Mouse (Mus musculus): ENCODE measurements around the gene Tbcel.

Gene Tbcel

DNA sequence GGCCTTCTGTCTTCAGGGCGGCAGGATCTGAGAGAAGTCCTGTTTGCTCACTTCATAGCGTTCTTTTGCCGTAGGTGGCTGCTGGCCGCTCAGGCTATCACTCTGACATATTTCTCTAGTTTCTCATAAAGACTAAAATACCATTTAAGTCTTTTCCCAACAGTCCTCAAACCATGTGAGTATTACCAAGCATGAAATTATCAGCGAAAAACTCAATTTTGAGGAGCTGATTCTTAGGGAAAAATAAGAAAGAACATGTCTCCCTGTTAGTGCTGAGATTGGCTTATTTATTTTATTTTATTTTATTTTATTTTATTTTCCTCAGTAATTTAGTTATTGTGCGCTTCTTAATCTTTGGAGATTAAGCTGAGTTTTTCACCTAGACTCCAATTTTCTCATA, at the start of gene Tbcel:
Gene Tbcel (minus strand): TSS at position 101 of the 400 bp plus-strand sequence.
- no peak for DNase-seq

DNA sequence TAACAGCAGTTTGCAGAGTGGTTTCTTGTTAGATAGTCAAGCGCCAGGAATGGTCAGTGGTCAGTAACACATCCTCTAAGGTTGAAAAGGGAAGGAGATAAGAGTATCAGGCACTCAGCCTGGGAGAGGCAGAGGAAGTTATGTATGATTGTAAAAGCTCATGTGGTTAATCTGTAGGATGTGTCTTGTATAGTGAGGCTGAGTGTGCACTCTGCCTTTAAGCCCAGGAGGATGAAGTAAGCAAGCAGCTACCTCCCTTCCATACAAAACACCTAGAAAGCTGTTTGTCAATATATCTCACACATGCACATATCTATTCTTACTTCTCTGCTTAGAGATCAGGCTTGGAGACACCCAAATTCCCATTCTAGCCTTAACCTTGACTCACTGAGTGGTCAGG, 47.6 kb upstream of the Tbcel start:
- DNase-seq, result no peak

DNA sequence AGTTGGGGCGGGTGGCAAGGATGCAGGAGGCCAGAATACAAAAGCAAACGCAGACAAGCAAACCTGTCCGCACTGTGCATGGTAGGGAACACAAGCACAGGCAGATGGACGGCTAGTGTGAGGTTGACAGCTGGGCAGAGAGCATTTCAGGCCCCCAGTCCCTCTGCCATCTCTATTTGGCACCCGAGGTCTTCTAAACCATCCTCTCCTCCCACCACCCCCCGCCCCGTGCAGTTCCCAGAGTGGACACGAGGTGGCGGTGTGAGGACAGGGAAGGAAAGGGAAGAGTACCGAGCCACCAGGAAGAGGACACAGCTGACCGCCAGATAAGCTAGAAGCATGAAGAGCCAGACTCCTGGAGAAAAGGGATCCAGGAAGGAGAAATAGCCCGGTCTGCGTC, 42.5 kb upstream of the Tbcel start:
- peak; percentile 47 to 51 for DNase-seq

DNA sequence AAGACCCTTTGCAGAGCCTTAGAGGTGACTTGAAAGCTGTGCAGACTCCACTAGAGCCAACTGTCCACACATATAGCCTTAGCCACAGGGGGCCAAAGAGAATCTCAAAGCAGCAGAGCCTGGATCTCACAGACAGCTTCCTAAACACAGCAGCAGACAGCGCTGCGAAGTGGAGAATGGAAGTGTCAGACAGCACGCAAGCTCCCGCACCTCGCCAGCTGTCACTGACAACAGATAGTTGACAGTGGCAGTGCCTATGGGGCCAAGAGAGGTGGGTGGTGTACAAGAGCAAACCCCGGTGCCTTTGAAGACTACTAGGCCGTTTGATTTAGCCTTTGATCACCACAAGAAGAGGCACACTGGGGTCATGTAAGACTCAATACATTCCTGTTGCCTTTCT, 41.4 kb upstream of the Tbcel start:
- DNase-seq, result no peak

DNA sequence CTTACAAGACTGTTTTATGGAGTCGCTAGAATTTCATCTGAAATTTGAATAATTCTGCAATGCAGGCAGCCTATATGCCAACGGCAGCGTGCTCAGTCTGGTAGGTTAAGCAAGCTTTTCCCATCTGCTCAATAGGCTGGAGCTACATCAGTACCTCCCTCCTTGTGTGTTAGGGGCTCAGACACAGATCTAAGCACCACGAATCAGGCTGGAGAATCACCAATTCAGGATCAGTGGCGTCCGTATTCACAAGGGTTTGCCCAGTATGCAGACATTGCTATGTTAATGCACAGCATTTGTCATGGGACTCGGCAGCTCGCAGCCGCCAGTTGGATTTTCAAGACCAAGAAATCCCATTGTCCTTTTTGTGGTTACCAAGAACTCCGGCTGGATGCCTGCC, 36.9 kb upstream of the Tbcel start:
- DNase-seq, result no peak

DNA sequence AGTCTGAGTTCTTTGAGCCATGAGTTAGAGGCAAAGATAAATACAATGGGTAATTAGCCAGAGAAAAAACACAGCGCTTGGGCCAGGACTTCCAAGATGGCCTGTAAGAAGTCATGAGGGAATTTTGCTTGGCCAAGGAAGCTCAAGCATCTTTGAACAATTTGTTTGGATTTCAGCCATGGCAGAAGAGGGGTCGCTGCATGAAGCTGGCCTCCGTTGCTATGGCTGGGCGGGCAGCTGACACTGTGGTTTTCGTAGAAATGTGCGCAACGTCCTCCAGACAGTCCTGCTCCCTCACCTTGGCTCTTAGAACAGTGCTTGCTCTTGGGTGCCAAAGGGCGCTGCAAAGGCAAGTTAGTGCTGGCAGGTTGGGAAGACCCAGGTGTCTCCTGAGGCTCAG, 25.9 kb upstream of the Tbcel start:
- no peak for DNase-seq

DNA sequence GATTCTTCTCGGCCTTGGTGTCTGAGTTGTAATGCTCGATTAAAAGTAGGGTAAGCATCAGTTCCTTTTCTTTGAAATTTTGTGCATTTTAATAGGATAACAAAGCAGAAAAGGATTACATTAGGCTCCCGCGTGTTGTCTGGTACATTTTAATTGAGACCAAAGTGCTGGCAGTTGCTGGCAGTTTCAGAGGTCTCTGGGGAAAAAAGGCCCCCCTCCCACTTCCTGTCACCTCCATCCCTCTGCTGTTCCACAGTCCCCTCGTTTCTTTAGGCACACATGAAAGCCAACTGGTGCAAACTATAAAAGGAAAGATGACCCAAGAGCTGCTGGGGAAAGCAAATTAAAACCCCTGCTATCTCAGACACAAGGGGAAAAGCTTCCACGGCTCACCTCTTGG, 25.4 kb upstream of the Tbcel start:
- no peak for DNase-seq

DNA sequence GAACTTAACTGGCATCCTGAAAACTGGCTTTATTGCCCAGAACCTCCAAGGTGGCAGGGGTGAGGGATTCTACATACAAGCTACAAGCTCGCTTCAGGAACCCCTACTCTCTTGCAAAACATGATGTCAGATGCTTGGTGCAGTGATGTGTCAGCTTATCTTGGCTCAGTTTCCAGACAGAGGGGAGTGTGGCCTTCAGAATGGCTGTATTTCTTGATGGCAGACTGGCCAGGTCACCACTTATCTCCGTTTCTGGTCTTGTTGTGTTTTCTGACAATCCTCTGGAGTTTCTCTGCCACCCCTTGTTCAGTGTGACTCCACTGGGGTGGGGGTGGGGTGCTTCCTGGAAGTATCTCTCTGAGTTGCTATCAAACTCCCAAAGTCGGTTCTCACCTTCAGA, 24.3 kb upstream of the Tbcel start:
- DNase-seq, result no peak

DNA sequence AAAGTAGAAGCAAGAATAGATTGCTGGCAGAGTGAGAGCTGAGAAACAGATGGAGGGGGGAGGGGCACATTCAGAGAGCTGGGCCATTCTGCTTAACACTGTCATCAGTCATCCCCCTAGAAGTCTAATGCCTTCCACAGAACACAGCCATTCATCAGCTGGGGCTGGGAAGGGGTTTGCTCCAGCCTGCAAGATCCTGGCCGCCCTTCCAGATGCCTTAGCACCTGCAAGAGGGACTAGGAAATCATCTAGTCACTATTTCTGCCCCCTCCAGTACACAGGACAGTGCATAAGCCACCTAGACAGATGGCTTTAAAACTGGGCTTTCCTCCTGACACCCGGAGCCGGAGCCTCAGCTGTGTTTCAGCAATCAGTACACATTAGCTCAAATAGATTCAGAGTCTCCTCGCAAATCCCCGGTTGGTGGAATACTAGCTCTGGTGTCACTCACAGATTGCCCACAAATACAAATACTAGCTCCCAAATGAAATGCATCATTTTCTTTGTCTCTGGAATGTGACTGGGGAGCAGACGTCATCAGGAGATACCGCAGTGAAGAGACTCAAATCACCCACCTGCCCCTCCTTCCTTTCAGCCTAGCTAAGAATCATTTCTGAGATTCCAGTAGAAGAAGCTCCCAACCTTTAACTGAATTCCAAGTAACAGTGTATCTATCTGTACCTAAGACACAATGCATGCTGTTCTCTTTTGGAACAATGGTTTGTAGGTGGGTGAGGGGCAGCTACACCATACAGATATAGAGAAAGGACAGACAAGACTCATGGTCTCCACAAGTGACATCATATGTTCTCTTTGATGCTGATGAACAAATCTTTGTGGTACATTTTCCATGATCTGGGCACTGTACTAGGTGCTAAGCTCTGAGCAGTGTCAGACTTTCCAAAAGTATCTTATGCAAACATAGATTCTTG, 22.9 kb upstream of the Tbcel start:
- DNase-seq, result no peak

DNA sequence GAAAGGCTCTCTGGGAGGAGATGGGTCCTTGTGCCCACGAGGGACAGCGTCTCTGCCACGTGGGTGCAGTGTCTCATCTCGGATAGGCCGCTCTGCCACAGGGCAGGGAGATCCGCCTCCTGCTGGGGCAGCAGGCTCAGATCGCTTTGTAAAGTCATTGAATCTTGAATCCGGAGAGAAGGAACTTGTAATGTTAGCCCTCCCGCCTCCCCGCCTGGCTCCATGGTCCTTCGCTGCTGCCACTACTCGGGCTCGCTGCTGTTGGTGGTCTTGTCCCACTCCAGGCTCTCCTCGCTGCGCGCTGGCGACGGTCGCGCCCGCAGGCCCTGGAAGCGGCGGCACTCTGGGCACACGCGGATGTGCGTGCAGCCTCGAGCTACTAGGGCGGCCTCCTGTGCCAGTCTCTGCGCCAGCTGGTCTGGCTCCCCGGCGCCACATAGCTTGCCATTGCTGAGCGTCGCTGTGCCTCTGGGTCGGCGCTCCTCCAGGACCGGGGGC, 13.0 kb upstream of the Tbcel start:
- DNase-seq, result no peak

DNA sequence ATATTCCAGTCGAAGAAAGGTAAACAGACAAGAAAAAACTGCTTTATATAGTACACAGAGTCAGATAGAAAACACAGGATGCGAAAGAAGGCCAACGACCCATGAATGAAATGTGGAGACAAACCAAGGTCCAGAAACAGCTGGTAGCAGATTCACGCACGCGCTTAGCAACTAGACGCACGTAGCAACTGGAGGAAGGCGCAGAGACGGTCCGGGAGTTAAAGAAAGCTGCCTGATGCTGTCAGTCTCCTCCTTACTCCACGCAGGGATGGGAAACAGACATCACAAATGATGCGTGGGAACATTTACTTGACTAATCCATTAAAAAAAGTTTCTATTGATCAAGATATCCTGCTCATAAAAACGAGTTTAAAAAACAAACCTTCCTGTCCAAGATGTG, 10.6 kb upstream of the Tbcel start:
- no peak for DNase-seq

DNA sequence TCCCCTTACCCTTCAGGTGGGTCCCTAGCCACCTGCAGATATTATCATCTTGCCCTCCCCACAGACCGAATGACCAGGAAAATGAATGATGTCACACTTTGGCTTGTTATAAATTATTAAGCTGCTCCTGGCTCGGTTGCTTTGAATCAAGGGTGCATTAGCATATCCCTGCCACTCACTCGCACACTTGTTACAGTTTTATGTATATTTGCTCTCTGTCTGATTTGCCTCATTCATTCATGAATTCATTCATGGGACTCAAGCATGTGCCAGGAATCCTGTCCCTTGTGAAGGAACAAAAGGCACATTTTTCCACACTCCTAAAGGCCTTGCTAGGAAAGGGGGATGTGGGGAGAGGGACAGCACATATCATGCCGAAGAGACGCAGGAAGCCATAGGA, 5.5 kb upstream of the Tbcel start:
- DNase-seq, result no peak

DNA sequence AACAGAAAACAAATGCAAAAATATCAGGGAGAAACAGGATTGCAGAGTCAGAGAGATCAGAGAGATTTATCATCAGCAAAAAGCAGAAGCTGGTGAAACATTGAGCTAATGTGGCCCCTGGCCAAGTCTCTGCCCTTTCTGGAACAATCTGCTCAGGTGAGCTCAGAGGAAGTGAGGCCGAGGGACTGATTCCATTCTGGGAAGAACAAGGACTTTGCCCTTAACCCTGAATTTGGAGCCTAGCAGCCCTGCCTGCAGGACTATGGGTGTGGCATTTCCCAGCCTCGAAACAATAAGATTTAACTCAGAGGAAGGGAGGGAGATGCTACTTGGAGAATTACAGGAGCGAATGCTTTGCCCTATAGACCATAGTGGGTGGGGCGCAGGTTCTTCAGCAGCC, 4.7 kb upstream of the Tbcel start:
- DNase-seq, result no peak

DNA sequence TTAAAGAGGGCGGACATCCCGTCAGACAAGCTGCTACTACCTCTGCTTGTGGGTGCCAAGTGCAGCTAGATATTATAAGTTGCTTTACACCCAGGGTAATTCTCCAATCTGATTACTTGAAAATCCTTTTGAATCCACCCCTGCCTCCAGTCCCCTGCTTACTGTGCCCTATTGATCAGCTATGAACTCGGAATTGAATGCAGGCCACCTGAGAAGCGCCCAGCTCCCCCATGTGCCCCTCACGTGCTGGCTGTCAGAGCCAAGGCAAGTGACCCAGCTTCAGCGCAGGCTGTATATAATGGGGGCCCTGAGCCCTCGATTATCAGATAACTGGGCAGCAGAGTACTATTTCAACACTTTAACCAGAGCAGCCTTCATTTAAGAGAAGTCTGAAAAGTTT, 626 bp upstream of the Tbcel start:
- DNase-seq, result no peak

DNA sequence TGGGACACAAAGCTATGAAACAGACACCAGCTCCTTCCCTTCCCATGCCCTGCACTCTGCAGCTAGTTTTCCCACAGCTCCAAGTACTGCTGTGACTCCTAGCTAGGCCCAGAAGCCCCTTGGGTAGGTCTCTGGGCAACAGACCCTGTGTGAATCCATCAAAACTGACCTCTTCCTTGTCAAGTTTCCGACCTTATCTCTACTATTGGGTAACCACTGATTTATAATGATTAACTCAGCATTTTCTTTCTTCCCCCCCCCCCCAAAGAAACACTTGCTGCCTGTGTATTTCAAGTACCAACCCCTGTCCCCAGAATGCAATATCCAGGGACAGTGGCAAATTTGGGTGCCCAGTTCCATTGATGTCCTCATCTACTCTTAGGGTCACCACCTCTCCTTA, 587 bp downstream of the Tbcel start:
- DNase-seq, result no peak

DNA sequence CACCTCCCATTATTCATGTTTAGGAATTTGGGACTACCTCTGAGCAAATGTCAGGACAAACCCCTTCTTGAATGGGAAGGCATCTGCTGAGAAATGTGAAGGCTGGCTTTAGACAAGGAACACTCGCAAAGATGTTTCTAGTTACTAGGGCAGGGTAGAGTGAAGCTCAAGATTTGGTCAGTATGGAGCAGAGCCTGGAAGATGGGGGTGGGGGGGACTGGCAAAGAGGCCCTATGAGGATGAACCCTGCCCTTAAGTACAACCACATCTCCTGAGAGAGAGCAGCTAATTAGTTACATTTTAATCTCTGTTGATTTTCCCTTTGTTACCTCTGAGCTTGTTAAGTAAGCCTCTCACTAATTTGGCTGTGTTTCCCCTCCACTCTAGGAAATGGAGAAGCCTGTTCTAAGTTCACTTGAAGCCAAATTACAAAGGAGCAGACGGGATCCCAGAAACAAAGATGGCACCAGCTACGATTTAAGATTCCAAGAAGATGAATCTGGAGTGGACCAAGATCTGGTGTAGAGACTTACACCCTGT, 2.6 kb downstream of the Tbcel start:
- no peak for DNase-seq

DNA sequence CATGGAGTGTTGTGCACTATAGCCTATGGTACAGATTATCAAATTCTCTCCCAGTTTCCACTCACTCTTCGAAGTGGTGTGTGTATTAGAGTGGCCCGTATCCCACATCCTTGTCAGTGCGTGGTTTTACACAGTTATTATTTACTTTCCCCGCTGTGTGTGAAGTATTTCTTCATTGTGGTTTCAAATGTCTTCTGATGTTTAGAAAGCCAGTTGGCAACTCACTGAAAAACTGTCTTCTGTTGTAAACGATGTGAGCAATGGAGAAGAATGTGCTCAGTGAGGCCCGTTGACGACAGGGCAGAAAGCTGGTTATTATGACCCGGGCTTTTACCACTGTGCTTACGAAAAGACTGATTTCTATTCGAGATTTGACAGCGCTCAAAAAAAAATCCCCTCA, 3.0 kb downstream of the Tbcel start:
- DNase-seq, result no peak

DNA sequence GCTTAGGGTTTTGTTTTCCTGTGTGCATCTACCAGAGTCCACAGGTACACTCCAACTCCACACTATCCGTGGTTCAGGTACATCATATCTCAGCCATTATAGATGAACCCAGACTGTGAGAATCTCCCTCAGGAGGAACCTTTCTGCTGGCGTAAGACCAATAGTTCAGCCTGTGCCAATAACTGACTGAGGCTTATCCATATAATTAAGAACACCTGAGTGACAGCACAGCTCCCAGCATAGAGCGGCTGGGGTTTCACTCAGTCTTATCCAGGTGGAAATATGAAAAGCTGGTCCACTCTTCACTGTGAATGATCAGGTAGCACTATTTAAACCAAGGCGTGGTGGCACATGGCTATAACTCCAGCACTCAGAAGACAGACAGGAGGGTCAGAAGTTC, 3.9 kb downstream of the Tbcel start:
- DNase-seq, result no peak

DNA sequence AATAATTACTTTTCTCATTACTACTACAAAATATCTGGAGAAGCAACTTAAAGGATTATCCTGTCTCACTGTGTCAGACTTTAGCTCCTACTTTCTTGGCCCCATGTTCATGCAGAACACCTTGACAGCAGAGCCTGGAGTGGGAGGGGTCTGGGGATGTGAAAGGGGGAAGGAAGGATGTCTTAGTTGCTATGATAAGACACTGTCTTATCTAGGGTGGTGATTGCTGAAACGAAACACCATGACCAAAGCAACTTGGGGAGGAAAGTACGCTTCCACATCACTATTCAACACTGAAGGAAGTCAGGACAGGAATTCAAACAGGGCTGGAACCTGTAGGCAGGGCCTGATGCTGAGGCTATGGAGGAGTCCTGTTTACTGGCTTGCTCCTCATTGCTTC, 11.3 kb downstream of the Tbcel start:
- no peak for DNase-seq

DNA sequence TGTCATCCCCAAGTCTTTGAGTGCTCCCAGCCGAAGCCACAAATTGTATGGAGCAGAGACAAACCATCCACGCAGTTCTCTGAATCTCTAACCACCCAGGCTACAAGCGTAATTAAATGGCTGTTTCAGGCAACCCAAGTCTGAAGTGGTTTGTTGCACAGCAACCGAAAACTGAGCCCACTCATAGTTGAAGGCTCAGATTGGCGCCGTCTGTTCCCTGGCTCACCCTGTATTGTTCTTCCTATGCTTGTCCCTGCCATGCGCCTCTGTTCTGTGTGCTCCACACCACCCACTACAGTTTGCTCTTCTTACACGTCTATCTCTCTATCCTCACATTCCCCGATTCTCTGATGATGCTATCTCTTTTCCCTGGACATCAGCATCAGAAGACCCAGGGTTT, 15.8 kb downstream of the Tbcel start:
- no peak for DNase-seq

DNA sequence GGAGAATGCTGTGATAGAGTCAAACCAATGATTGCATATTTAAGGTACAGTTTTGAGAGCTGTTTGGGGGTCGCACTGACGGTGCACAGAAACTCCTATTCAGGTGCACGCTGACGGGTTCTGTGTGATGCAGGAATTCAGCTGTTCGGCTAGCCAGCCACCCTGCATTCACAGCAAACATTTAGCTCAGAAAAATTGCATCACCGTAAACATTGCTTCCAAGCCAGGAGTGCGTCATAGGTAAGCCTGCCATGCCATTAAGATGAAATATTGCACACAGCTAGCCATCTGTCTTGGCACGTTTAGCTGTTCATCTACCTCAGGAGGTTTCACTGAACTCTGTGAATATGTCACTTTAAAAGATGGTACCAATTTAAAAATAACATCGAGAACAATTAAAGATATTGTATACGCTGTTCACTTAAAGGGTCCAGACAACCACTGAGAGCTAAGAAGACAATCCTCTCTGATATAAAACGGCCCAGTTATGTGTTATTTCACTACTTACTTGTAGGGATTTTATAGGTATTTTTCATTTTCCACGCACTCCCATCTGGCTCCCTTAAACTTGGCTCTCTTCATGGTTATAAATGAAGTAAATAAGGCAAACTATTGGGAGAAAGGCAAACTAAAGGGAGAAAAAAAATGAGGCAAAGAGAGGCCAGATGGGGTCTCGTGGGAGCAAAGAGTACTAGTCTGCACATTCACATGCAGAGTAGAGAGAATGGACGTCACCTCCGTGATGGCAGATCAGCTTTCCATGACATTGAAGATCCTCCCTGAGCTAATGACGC, 16.8 kb downstream of the Tbcel start:
- no peak for DNase-seq

DNA sequence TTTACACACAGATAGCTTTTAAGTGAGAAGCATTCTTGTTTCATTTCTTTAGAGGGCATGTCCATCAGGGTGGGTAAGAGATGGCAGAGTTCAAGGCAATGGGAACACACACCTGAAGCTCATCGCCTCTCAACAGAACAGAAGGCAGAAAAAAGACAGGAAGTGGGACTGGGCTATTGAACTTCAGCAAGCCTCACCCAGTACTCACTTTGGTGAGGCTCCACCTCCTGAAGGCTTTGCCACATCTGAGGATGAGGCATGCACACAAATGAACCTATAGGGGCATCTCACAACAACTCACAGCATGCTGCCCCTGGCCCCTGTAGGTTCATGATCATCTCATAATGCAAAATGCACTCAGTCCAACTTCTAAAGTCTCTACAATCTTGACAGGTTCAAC, 19.5 kb downstream of the Tbcel start:
- no peak for DNase-seq

DNA sequence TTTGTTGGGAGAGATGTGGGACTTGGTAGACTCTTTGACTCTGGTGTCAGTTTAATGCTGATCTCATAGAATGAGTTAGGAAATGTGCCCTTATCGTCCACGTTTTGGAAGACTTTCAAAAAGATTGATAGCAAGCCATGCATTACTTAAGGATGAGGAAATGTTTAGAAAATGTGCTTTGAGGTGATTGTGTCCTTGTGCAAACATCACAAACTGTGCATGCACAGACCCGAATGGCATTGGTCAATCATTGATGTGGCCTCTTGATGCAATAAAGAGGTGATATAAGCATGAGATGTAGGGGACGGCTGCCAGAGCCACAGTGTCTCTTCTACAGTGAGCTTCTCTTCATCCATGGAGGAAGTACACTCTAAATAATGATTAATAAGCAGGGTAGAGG, 20.7 kb downstream of the Tbcel start:
- DNase-seq, result no peak

DNA sequence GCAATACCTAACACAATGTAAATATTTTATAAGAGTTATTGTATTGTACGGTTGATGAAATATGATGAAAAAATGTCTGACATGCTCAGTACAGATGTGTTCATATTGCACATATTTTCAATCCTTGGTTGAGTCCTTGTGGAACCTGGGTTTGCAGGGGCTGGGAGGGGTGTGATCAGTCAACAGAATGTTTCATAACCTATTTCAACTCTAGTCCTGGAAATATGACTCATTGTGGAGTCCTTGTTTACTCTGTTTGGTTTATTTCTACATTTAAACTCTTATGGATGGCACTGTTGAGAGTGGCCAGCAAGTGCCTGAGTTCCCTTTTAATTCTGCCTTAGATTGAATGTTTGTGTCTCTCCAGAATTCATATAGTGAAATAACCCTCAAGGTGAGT, 22.9 kb downstream of the Tbcel start:
- no peak for DNase-seq

Data from B cell, adult 2 months (primary cell).